Mouse (Mus musculus): ENCODE data around the gene 1700015G11Rik.

1700015G11Rik gene

GRCm38 (mm10) chr7:52015628-52016027 lies at the start of gene 1700015G11Rik:
Gene 1700015G11Rik (minus strand): TSS chr7:52015728.
- no peak for TF ChIP-seq GATA4 (IDR thresholded peaks at IDR 0.05; ENCODE audit: insufficient replicate concordance, low read length)

- TF ChIP-seq GATA4 (IDR thresholded peaks at IDR 0.05; ENCODE audit: insufficient replicate concordance, low read length) = no peak
These were observed 41.4 kb upstream of the 1700015G11Rik start for GRCm38 (mm10) chr7:52056954-52057353.

DNA sequence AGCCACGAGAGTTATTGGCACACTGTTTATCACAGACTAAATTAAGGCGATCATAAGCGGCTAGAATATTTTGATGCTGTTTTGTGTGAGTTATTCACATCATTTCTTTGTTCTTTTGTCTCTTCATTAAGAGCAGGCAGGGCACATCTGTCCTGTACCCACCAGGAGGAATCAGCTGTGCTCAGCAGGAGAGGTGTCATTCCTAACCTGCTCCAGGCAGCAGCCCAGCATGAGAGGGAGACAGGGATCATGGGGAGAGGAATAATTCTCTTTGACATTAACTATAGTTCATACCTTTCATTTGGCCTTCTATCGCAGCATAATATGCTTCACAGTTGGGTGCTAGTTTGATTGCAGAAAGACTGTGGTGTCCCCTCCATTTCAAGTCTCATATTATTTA lies 40.7 kb upstream of the 1700015G11Rik start:
- TF ChIP-seq GATA4 (IDR thresholded peaks at IDR 0.05; ENCODE audit: insufficient replicate concordance, low read length) = no peak

DNA sequence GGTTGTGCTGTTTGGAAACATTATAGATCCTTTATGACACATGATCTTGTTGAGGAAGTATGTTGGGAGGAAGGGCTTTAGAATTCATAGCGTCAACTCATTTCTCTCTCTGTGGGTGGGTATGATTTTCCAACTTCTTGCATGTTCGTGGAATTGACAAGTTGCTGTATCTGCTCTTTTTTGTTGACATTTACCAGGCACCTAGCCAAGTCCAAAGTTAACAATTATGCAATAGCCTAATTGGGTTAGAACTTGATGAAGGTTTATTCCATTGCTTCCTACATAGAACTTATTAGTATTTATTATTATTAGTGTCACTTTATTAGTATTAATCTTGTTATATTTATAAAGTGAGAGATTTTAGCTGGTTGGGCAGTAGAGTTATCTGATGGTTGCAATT lies 40.3 kb upstream of the 1700015G11Rik start:
- TF ChIP-seq GATA4 (IDR thresholded peaks at IDR 0.05; ENCODE audit: insufficient replicate concordance, low read length) = no peak

- no peak for TF ChIP-seq GATA4 (IDR thresholded peaks at IDR 0.05; ENCODE audit: insufficient replicate concordance, low read length)
These were observed 22.4 kb upstream of the 1700015G11Rik start for GRCm38 (mm10) chr7:52037600-52038582.

DNA sequence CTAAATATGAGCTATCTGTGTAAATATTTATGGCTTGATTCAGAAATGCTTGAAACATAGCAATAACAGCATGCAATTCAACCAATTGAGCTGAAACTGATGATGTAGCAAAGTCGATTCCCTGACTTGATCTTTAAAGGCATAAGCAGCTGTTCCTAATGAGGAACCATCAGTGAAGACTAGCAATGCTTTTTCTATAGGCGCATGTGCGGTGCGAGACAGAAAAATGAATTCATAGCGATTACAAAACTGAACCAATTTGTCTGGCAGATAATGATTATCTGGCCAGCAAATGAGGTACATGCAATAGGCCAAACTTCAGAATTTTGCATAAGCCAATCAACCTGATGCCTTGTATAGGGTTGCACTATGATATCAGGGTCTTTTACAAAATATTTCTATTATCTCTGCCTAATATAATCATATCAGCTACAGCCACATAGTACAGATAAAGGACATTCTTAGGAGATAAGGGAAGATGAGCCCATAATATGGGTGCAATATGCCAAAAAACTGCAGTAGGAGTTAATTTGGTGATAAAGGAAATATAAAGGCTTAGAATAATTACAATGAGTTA lies 8.6 kb upstream of the 1700015G11Rik start:
- TF ChIP-seq GATA4 (IDR thresholded peaks at IDR 0.05; ENCODE audit: insufficient replicate concordance, low read length) = no peak

- TF ChIP-seq GATA4 (IDR thresholded peaks at IDR 0.05; ENCODE audit: insufficient replicate concordance, low read length) = no peak
These were observed 6.5 kb upstream of the 1700015G11Rik start for GRCm38 (mm10) chr7:52022039-52022438.

DNA sequence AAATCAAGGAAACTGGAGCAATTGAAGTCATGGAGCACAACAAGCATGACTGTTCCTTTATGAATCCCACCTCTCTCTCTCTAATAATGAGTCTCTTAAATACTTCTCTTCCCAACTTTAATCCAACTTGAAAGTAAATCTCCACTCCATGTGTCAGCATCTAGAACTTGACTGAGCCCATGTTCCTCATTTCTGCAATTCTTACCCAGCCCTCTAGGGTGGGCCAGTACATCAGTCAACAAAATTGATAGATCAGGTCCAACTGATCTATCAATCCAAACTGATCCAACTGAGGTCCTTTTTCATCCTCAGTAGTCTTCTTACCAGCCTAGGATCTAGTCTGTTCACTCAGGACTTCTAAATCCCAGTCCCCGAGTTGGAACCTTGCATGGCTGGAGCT lies 348 bp downstream of the 1700015G11Rik start:
- TF ChIP-seq GATA4 (IDR thresholded peaks at IDR 0.05; ENCODE audit: insufficient replicate concordance, low read length) = no peak

DNA sequence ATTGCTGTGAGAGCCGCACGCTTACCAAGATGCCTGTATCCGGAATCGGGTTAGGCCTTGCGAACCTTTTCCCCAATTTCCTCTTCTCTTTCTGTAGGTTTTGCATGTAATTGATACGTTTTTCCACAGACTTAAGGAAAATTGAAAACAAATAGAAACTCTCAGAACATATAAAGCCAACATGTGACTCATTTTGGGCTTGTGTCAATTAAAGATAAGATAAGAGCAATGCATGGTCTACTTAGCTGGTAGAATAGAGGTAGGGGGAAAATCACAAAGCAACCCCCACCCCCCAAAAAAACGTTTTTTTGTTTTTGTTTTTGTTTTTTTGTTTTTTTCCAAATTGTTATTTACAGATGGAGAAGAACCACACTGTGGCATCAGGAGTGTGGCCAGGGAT lies 2.1 kb downstream of the 1700015G11Rik start:
- no peak for TF ChIP-seq GATA4 (IDR thresholded peaks at IDR 0.05; ENCODE audit: insufficient replicate concordance, low read length)

DNA sequence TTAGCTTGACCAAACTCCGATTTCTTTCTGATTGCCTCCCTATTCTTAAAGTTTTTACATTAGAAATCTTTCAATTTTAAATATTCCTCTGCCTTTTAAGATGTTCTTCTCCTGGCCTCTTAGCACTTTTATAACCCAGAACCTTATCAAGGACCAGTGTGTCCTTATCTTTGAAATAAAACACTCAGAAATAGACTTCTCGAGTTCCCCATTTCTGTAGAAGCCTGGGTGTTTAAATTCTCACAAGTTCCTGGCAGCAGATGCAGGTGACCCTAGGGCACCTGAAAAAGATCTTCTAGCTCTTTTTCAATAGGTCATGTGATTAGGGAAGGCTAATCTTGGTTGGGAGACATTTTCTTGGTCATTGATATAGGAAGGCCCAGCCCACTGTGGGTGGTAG lies 8.4 kb downstream of the 1700015G11Rik start:
- TF ChIP-seq GATA4 (IDR thresholded peaks at IDR 0.05; ENCODE audit: insufficient replicate concordance, low read length) = no peak

DNA sequence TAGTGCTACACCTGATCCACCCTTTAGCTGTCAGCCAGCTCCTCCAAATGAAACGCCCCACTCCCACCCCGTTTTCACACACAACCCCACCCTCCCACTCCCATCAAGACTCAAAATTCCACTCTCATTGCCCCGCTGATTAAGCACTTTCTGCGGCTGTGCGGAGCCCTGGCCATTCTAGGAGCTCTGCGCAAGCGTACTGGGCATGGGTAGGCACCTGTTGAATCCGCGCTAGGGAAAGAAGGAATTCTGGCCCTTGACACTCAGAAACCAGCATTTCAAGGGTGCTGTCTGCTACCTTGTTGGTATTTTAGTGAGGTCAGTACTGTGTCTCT lies 9.3 kb downstream of the 1700015G11Rik start:
- TF ChIP-seq GATA4 (IDR thresholded peaks at IDR 0.05; ENCODE audit: insufficient replicate concordance, low read length) = no peak

GRCm38 (mm10) chr7:52005511-52006295 lies 9.8 kb downstream of the 1700015G11Rik start, which contains the start of gene Svip:
Gene Svip (minus strand): TSS chr7:52006018.
- no peak for TF ChIP-seq GATA4 (IDR thresholded peaks at IDR 0.05; ENCODE audit: insufficient replicate concordance, low read length)

DNA sequence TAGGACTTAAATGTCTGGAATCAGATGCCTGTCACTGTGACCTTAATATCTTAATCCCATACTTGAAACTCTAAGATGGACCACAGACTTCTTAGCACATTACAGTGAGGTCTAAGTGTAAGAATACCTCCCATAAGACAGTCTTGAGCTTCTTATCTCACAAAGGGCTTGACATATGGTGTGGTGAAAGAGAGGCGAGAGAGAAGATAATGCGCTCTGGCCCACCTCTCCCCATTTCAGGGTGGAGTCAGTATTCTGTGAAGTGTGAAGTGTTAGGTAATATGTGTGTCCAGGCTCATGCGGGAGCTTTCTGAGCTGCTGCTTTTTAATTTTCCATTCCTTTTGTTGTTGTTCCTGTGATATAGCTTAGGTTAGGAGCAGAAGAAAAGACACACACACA lies 24.5 kb downstream of the 1700015G11Rik start:
- TF ChIP-seq GATA4 (IDR thresholded peaks at IDR 0.05; ENCODE audit: insufficient replicate concordance, low read length) = no peak

- no peak for TF ChIP-seq GATA4 (IDR thresholded peaks at IDR 0.05; ENCODE audit: insufficient replicate concordance, low read length)
These were observed 28.6 kb downstream of the 1700015G11Rik start for GRCm38 (mm10) chr7:51986909-51987308.

GRCm38 (mm10) chr7:51985763-51986162 lies 29.8 kb downstream of the 1700015G11Rik start:
- TF ChIP-seq GATA4 (IDR thresholded peaks at IDR 0.05; ENCODE audit: insufficient replicate concordance, low read length) = no peak
